Mouse (Mus musculus): ENCODE measurements around the gene Mre11a.

- TF ChIP-seq CTCF (conservative IDR thresholded peaks at IDR 0.05 in 1 of 2, IDR thresholded peaks at IDR 0.05 in 1 of 2; ENCODE audit: low read depth in 2 of 2, low read length in 2 of 2) (no peak), BHLHE40 (IDR thresholded peaks at IDR 0.05; ENCODE audit: low read depth, low read length) (no peak), SIN3A (IDR thresholded peaks at IDR 0.05; ENCODE audit: low read length) (no peak)
Measured at GRCm38 (mm10) chr9:14752001-14752522, 32.4 kb upstream of the Mre11a start, which contains the start of gene Fut4.

All from CH12.LX (cell line).